Mouse (Mus musculus): Measurements from ENCODE around the gene D930020B18Rik. TPM values are rescaled to one million over a fixed set of nuclear protein-coding genes. Genes with fewer than 3 reads are reported as not detected.

The D930020B18Rik gene
- total RNA-seq (2014; rRNA removed) (0.62 and 0.90 TPM in 2 replicates), polyA plus RNA-seq (2015; fragmentation: Nextera tagmentation; extraction: Ambion mirVana) (0.21 and 0.31 TPM in 2 replicates)

GRCm38 (mm10) chr10:121641272-121642053 is at the start of gene D930020B18Rik:
Gene D930020B18Rik, plus strand, starts transcription at chr10:121641588.
- H3K4me1 ChIP-seq (ENCODE audit: insufficient read depth): peaks cover 8% of the 10 kb centered on the region; the same call in 1 of the 2 replicates
- ATAC-seq (peak; percentile 45), DNase-seq (peak; percentile 14)
- H3K27ac ChIP-seq (ENCODE audit: low read depth, low read length): no peak within 1 kb of the TSS
- H3K36me3 ChIP-seq (ENCODE audit: insufficient read depth): no peaks in the 10 kb centered on the region
- WGBS: 1% methylated on average over 69 of the region's 69 CpGs
- peaks cover 19% of the 10 kb centered on the region; the same call in 1 of the 2 replicates for H3K27me3 ChIP-seq (ENCODE audit: insufficient read depth, low read length)
- H3K4me2 ChIP-seq (ENCODE audit: low read depth): peak within 1 kb of the TSS; percentile 92
- peak within 1 kb of the TSS; percentile 46 for H3K4me3 ChIP-seq (ENCODE audit: low read depth, low read length)
- no peaks in the 10 kb centered on the region for H3K9me3 ChIP-seq (ENCODE audit: low read length)
- H3K9ac ChIP-seq: peak within 1 kb of the TSS; percentile 39
- TF ChIP-seq CTCF (IDR thresholded peaks at IDR 0.05; ENCODE audit: low read depth): no peak

- DNase-seq (no peak), ATAC-seq (no peak)
- Histone ChIP-seq H3K36me3 (ENCODE audit: insufficient read depth) (peaks cover 71% of the 10 kb centered on the region), H3K9ac (no peak overlapping the region), H3K27ac (ENCODE audit: low read depth, low read length) (no peak overlapping the region), H3K4me1 (ENCODE audit: insufficient read depth) (no peaks in the 10 kb centered on the region), H3K4me2 (ENCODE audit: low read depth) (no peak overlapping the region), H3K4me3 (ENCODE audit: low read depth, low read length) (no peak overlapping the region), H3K9me3 (ENCODE audit: low read length) (no peaks in the 10 kb centered on the region), H3K27me3 (ENCODE audit: insufficient read depth, low read length) (no peaks in the 10 kb centered on the region)
- TF ChIP-seq CTCF (IDR thresholded peaks at IDR 0.05; ENCODE audit: low read depth): no peak
- WGBS: 90% methylated on average over 9 of the region's 9 CpGs
Observed at GRCm38 (mm10) chr10:121596580-121596979, 44.8 kb upstream of the D930020B18Rik start.

- DNase-seq: no peak
Observed at GRCm38 (mm10) chr10:121601272-121601671, 40.1 kb upstream of the D930020B18Rik start.

GRCm38 (mm10) chr10:121603556-121603955 is 37.8 kb upstream of the D930020B18Rik start:
- H3K4me3 ChIP-seq (ENCODE audit: low read depth, low read length): no peak overlapping the region
- no peaks in the 10 kb centered on the region for H3K4me1 ChIP-seq (ENCODE audit: insufficient read depth)
- TF ChIP-seq CTCF (IDR thresholded peaks at IDR 0.05; ENCODE audit: low read depth): no peak
- no peaks in the 10 kb centered on the region for H3K27me3 ChIP-seq (ENCODE audit: insufficient read depth, low read length)
- H3K9me3 ChIP-seq (ENCODE audit: low read length): no peaks in the 10 kb centered on the region
- no peak overlapping the region for H3K27ac ChIP-seq (ENCODE audit: low read depth, low read length)
- WGBS: 94% methylated on average over 4 of the region's 4 CpGs
- DNase-seq (no peak), ATAC-seq (no peak)
- no peak overlapping the region for H3K9ac ChIP-seq
- H3K36me3 ChIP-seq (ENCODE audit: insufficient read depth): peaks cover 97% of the 10 kb centered on the region
- H3K4me2 ChIP-seq (ENCODE audit: low read depth): no peak overlapping the region

More at GRCm38 (mm10) chr10:121601272-121601671, 40.1 kb upstream of the D930020B18Rik start:
- Histone ChIP-seq H3K9ac (no peak overlapping the region), H3K9me3 (ENCODE audit: low read length) (no peaks in the 10 kb centered on the region), H3K36me3 (ENCODE audit: insufficient read depth) (peaks cover 94% of the 10 kb centered on the region), H3K4me2 (ENCODE audit: low read depth) (no peak overlapping the region), H3K27me3 (ENCODE audit: insufficient read depth, low read length) (no peaks in the 10 kb centered on the region), H3K4me1 (ENCODE audit: insufficient read depth) (no peaks in the 10 kb centered on the region), H3K27ac (ENCODE audit: low read depth, low read length) (no peak overlapping the region), H3K4me3 (ENCODE audit: low read depth, low read length) (no peak overlapping the region)
- ATAC-seq: no peak
- WGBS: 84% methylated on average over 6 of the region's 6 CpGs
- TF ChIP-seq CTCF (IDR thresholded peaks at IDR 0.05; ENCODE audit: low read depth): no peak

- Histone ChIP-seq H3K27ac (ENCODE audit: low read depth, low read length) (no peak overlapping the region), H3K4me1 (ENCODE audit: insufficient read depth) (no peaks in the 10 kb centered on the region), H3K36me3 (ENCODE audit: insufficient read depth) (peaks cover 86% of the 10 kb centered on the region), H3K9ac (no peak overlapping the region), H3K4me3 (ENCODE audit: low read depth, low read length) (no peak overlapping the region), H3K9me3 (ENCODE audit: low read length) (no peaks in the 10 kb centered on the region), H3K4me2 (ENCODE audit: low read depth) (no peak overlapping the region), H3K27me3 (ENCODE audit: insufficient read depth, low read length) (no peaks in the 10 kb centered on the region)
- DNase-seq (no peak), ATAC-seq (no peak)
- WGBS: 96% methylated on average over 13 of the region's 13 CpGs
- TF ChIP-seq CTCF (IDR thresholded peaks at IDR 0.05; ENCODE audit: low read depth): 0 out of 2 replicates have a peak, but pooled peaks have one; percentile 11
Observed at GRCm38 (mm10) chr10:121604632-121605344, 36.6 kb upstream of the D930020B18Rik start.

- Histone ChIP-seq H3K4me1 (ENCODE audit: insufficient read depth) (no peaks in the 10 kb centered on the region), H3K9me3 (ENCODE audit: low read length) (no peaks in the 10 kb centered on the region), H3K27ac (ENCODE audit: low read depth, low read length) (no peak overlapping the region), H3K9ac (no peak overlapping the region), H3K4me3 (ENCODE audit: low read depth, low read length) (no peak overlapping the region), H3K36me3 (ENCODE audit: insufficient read depth) (peaks cover 71% of the 10 kb centered on the region), H3K27me3 (ENCODE audit: insufficient read depth, low read length) (no peaks in the 10 kb centered on the region), H3K4me2 (ENCODE audit: low read depth) (no peak overlapping the region)
- ATAC-seq: no peak
- 95% methylated on average over 10 of the region's 10 CpGs for WGBS
- no peak for TF ChIP-seq CTCF (IDR thresholded peaks at IDR 0.05; ENCODE audit: low read depth)
- DNase-seq: no peak
Observed at GRCm38 (mm10) chr10:121608177-121608576, 33.2 kb upstream of the D930020B18Rik start.

GRCm38 (mm10) chr10:121611587-121611986 is 29.8 kb upstream of the D930020B18Rik start:
- no peak overlapping the region for H3K27ac ChIP-seq (ENCODE audit: low read depth, low read length)
- H3K9me3 ChIP-seq (ENCODE audit: low read length): no peaks in the 10 kb centered on the region
- no peak overlapping the region for H3K4me3 ChIP-seq (ENCODE audit: low read depth, low read length)
- no peak overlapping the region for H3K9ac ChIP-seq
- no peak for TF ChIP-seq CTCF (IDR thresholded peaks at IDR 0.05; ENCODE audit: low read depth)
- no peaks in the 10 kb centered on the region for H3K4me1 ChIP-seq (ENCODE audit: insufficient read depth)
- WGBS: 58% methylated on average over 9 of the region's 10 CpGs
- no peak for DNase-seq
- peaks cover 58% of the 10 kb centered on the region for H3K36me3 ChIP-seq (ENCODE audit: insufficient read depth)
- no peaks in the 10 kb centered on the region for H3K27me3 ChIP-seq (ENCODE audit: insufficient read depth, low read length)
- H3K4me2 ChIP-seq (ENCODE audit: low read depth): no peak overlapping the region
- no peak for ATAC-seq
